Mouse (Mus musculus): ENCODE data around the gene Gstm7. TPM values are rescaled to one million over a fixed set of nuclear protein-coding genes. Genes with fewer than 3 reads are reported as not detected.

Gene Gstm7
- polyA plus RNA-seq, 1 experiment from 2014 or later = 13.0 TPM

DNA sequence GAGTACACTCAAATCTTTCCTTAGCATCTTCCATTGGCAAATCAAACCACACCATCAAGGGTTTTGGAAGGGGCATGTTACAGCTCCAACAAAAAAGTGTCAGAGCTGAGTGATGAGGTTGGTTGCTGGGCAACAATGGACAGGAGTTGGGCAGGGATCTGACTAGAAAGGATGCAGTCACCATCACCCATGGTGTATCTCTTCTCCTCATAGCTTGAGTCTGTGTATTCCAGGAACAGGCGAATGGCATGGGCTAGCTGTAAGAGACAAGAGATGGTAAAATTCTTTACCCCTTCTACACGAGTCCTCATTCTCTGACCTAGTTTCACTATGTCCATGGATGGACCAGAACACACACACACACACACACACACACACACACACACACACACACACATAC is 483 bp downstream of the Gstm7 start:
- no peak overlapping the region for H3K27ac ChIP-seq (ENCODE audit: low read depth, low read length)
- no peak overlapping the region; the same call in 1 of the 2 replicates for H3K9ac ChIP-seq (ENCODE audit: low read depth, low read length)
- H3K4me2 ChIP-seq (replicated peaks; ENCODE audit: low read depth) = peak overlapping the region; percentile 65
- no peaks in the 10 kb centered on the region for H3K9me3 ChIP-seq (ENCODE audit: control insufficient read depth)
- ATAC-seq = no peak
- no peaks in the 10 kb centered on the region for H3K4me1 ChIP-seq (replicated peaks; ENCODE audit: control insufficient read depth, insufficient read depth, low read length)
- no peaks in the 10 kb centered on the region for H3K36me3 ChIP-seq (ENCODE audit: control insufficient read depth, insufficient read depth)
- no peaks in the 10 kb centered on the region for H3K27me3 ChIP-seq (replicated peaks; ENCODE audit: control insufficient read depth, insufficient read depth, low read length)
- WGBS = 55% methylated on average over 2 of the region's 2 CpGs
- peak overlapping the region; percentile 23; the same call in 1 of the 2 replicates for H3K4me3 ChIP-seq (ENCODE audit: low read depth, low read length)
- no peak for TF ChIP-seq CTCF (IDR thresholded peaks at IDR 0.05; ENCODE audit: low read depth)

DNA sequence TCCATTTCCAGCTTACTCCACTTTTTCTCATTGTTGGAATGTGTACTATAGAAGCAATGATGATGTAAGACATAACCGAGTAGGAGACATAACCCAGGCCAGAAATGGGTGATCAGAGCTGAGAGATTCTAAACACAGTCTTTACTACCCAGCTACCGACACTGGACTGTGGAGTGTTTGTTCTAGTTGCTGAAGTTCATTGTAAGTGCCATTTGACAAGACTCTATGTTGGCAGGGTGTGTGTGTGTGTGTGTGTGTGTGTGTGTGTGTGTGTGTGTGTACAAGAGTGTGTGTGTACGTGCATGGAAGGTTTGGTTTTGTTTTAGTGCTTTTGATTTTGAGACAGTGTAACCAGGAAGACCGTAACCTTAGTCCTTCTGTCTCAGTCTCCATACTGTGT is 1.9 kb downstream of the Gstm7 start:
- no peak for ATAC-seq
- Histone ChIP-seq H3K9me3 (ENCODE audit: control insufficient read depth) (no peaks in the 10 kb centered on the region), H3K4me1 (replicated peaks; ENCODE audit: control insufficient read depth, insufficient read depth, low read length) (no peaks in the 10 kb centered on the region), H3K36me3 (ENCODE audit: control insufficient read depth, insufficient read depth) (no peaks in the 10 kb centered on the region), H3K9ac (ENCODE audit: low read depth, low read length) (no peak overlapping the region), H3K4me3 (ENCODE audit: low read depth, low read length) (no peak overlapping the region), H3K27ac (ENCODE audit: low read depth, low read length) (no peak overlapping the region), H3K4me2 (replicated peaks; ENCODE audit: low read depth) (no peak overlapping the region), H3K27me3 (replicated peaks; ENCODE audit: control insufficient read depth, insufficient read depth, low read length) (no peaks in the 10 kb centered on the region)
- no peak for TF ChIP-seq CTCF (IDR thresholded peaks at IDR 0.05; ENCODE audit: low read depth)
- 72% methylated on average over 4 of the region's 4 CpGs for WGBS

DNA sequence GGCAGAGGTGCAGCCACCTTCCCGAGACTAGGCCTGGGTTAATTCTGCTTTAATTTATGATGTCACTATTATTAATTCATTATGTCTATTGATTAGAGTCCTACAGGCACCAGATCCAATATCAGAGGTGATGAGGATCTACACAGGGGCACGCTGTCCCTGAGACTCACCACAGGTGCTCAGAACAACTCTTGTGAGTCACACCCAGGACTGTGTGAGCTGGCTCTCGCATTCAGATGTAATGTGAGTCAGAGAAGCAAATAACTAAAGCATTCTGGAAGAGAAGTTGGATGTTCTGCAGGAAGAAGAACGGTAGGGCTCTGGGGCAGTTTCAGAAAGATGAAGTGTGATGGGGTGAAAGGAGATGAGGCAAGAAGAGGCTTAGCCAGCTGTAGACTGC is 2.4 kb downstream of the Gstm7 start:
- Histone ChIP-seq H3K4me1 (replicated peaks; ENCODE audit: control insufficient read depth, insufficient read depth, low read length) (no peaks in the 10 kb centered on the region), H3K9ac (ENCODE audit: low read depth, low read length) (no peak overlapping the region), H3K4me3 (ENCODE audit: low read depth, low read length) (no peak overlapping the region), H3K36me3 (ENCODE audit: control insufficient read depth, insufficient read depth) (no peaks in the 10 kb centered on the region), H3K27me3 (replicated peaks; ENCODE audit: control insufficient read depth, insufficient read depth, low read length) (no peaks in the 10 kb centered on the region), H3K4me2 (replicated peaks; ENCODE audit: low read depth) (no peak overlapping the region), H3K9me3 (ENCODE audit: control insufficient read depth) (no peaks in the 10 kb centered on the region), H3K27ac (ENCODE audit: low read depth, low read length) (no peak overlapping the region)
- TF ChIP-seq CTCF (IDR thresholded peaks at IDR 0.05; ENCODE audit: low read depth) = no peak
- ATAC-seq = no peak
- WGBS = 76% methylated on average over 4 of the region's 4 CpGs

GRCm38 (mm10) chr3:107928691-107929090 is 2.9 kb downstream of the Gstm7 start:
- no peaks in the 10 kb centered on the region for H3K36me3 ChIP-seq (ENCODE audit: control insufficient read depth, insufficient read depth)
- no peak overlapping the region for H3K4me3 ChIP-seq (ENCODE audit: low read depth, low read length)
- 76% methylated on average over 11 of the region's 11 CpGs for WGBS
- no peak for ATAC-seq
- no peak for TF ChIP-seq CTCF (IDR thresholded peaks at IDR 0.05; ENCODE audit: low read depth)
- H3K9me3 ChIP-seq (ENCODE audit: control insufficient read depth) = no peaks in the 10 kb centered on the region
- no peak overlapping the region for H3K9ac ChIP-seq (ENCODE audit: low read depth, low read length)
- no peak overlapping the region for H3K27ac ChIP-seq (ENCODE audit: low read depth, low read length)
- H3K4me2 ChIP-seq (replicated peaks; ENCODE audit: low read depth) = no peak overlapping the region
- no peaks in the 10 kb centered on the region for H3K4me1 ChIP-seq (replicated peaks; ENCODE audit: control insufficient read depth, insufficient read depth, low read length)
- H3K27me3 ChIP-seq (replicated peaks; ENCODE audit: control insufficient read depth, insufficient read depth, low read length) = no peaks in the 10 kb centered on the region

GRCm38 (mm10) chr3:107927841-107928240 is 3.8 kb downstream of the Gstm7 start:
- Histone ChIP-seq H3K36me3 (ENCODE audit: control insufficient read depth, insufficient read depth) (no peaks in the 10 kb centered on the region), H3K4me3 (ENCODE audit: low read depth, low read length) (no peak overlapping the region), H3K9me3 (ENCODE audit: control insufficient read depth) (no peaks in the 10 kb centered on the region), H3K27me3 (replicated peaks; ENCODE audit: control insufficient read depth, insufficient read depth, low read length) (no peaks in the 10 kb centered on the region), H3K4me2 (replicated peaks; ENCODE audit: low read depth) (no peak overlapping the region), H3K27ac (ENCODE audit: low read depth, low read length) (no peak overlapping the region), H3K4me1 (replicated peaks; ENCODE audit: control insufficient read depth, insufficient read depth, low read length) (no peaks in the 10 kb centered on the region), H3K9ac (ENCODE audit: low read depth, low read length) (no peak overlapping the region)
- WGBS = 93% methylated on average over 3 of the region's 3 CpGs
- TF ChIP-seq CTCF (IDR thresholded peaks at IDR 0.05; ENCODE audit: low read depth) = no peak
- no peak for ATAC-seq

DNA sequence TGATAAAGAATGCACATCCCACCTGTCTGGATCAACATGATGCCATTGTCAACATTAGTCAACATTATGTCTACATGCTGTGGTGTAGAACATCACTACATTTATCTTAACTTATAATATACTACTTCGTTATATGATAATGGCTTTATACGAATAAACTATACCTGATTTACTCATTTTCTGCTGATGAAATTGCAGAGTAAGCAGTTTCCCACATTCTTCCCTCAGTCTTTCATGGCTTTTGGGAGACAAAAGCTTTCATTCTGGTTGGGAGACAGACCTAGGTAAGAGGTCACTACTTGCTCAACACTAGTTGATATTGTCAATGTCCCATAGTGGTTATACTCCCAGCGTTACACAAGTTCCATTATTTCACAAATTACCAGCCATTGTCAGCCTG is 6.3 kb downstream of the Gstm7 start:
- ATAC-seq = no peak
- 89% methylated on average over 3 of the region's 3 CpGs for WGBS
- no peak overlapping the region for H3K4me3 ChIP-seq (ENCODE audit: low read depth, low read length)

DNA sequence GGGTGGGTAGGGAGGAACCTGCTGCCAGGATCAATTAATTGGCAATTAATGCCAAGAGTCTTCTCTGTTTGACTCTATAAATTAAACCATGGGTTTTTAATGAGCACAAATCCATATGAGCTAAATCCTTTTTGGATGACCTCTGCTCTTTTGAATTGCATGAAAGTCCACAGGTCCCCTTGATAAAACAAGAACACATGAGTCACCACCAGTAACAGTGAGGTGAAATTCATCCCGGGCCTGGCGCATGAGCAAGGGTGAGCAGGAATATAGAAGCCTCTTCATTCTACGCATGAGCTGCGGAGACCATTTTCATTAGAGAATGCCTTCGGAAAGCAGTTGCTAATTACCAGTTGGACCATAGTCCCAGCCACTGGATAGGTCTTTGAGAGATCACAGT is 11.3 kb downstream of the Gstm7 start:
- 58% methylated on average over 5 of the region's 5 CpGs for WGBS
- Histone ChIP-seq H3K27me3 (replicated peaks; ENCODE audit: control insufficient read depth, insufficient read depth, low read length) (no peaks in the 10 kb centered on the region), H3K36me3 (ENCODE audit: control insufficient read depth, insufficient read depth) (no peaks in the 10 kb centered on the region), H3K27ac (ENCODE audit: low read depth, low read length) (peak overlapping the region; percentile 46), H3K4me3 (ENCODE audit: low read depth, low read length) (no peak overlapping the region), H3K9me3 (ENCODE audit: control insufficient read depth) (no peaks in the 10 kb centered on the region), H3K4me1 (replicated peaks; ENCODE audit: control insufficient read depth, insufficient read depth, low read length) (no peaks in the 10 kb centered on the region), H3K9ac (ENCODE audit: low read depth, low read length) (no peak overlapping the region), H3K4me2 (replicated peaks; ENCODE audit: low read depth) (no peak overlapping the region)
- ATAC-seq = peak; percentile 63
- TF ChIP-seq CTCF (IDR thresholded peaks at IDR 0.05; ENCODE audit: low read depth) = no peak

More for the DNA sequence above, 6.3 kb downstream of the Gstm7 start:
- TF ChIP-seq CTCF (IDR thresholded peaks at IDR 0.05; ENCODE audit: low read depth) = no peak
- no peak overlapping the region for H3K4me2 ChIP-seq (replicated peaks; ENCODE audit: low read depth)
- no peaks in the 10 kb centered on the region for H3K4me1 ChIP-seq (replicated peaks; ENCODE audit: control insufficient read depth, insufficient read depth, low read length)
- no peaks in the 10 kb centered on the region for H3K27me3 ChIP-seq (replicated peaks; ENCODE audit: control insufficient read depth, insufficient read depth, low read length)
- H3K27ac ChIP-seq (ENCODE audit: low read depth, low read length) = no peak overlapping the region
- no peak overlapping the region for H3K9ac ChIP-seq (ENCODE audit: low read depth, low read length)
- H3K9me3 ChIP-seq (ENCODE audit: control insufficient read depth) = no peaks in the 10 kb centered on the region
- H3K36me3 ChIP-seq (ENCODE audit: control insufficient read depth, insufficient read depth) = no peaks in the 10 kb centered on the region
